Mouse (Mus musculus) heart, adult 2 months (tissue): ENCODE data around the gene Ets1. TPM values are rescaled to one million over a fixed set of nuclear protein-coding genes. Genes with fewer than 3 reads are reported as not detected.

ENCODE experiments used
- DNase-seq, 2 experiments: peaks; one replicate each; pipeline ENCODE4 v3.0.0; 2021
- H3K27ac ChIP-seq: fragments of 200-600 bp; 2 replicates; pipeline ENCODE4 v1.8.1; 2022
- H3K27me3 ChIP-seq: fragments of 200-500 bp; 2 replicates; pipeline ENCODE4 v1.6.1; 2012; ENCODE audit warnings: mild to moderate bottlenecking, low read length, inconsistent platforms, mixed read lengths; ENCODE audit not compliant: control insufficient read depth, insufficient read depth
- H3K36me3 ChIP-seq: fragments of 200-500 bp; 2 replicates; pipeline ENCODE4 v1.6.1; 2012; ENCODE audit warnings: low read length, inconsistent platforms; ENCODE audit not compliant: control insufficient read depth, insufficient read depth
- H3K4me1 ChIP-seq: fragments of 200-500 bp; 2 replicates; pipeline ENCODE4 v1.6.1; 2011; ENCODE audit warnings: low read length; ENCODE audit not compliant: control insufficient read depth, insufficient read depth
- H3K4me3 ChIP-seq: fragments of 200-600 bp; 2 replicates; pipeline ENCODE4 v1.8.1; 2022
- H3K79me2 ChIP-seq: fragments of 200-500 bp; replicated peaks from 2 replicates; pipeline ENCODE4 v1.6.1; 2012; ENCODE audit warnings: mild to moderate bottlenecking, inconsistent platforms, low read length, moderate library complexity, mixed read lengths; ENCODE audit not compliant: control insufficient read depth, insufficient read depth
- H3K9ac ChIP-seq: fragments of 200-500 bp; 2 replicates; pipeline ENCODE4 v1.6.1; 2012; ENCODE audit warnings: low read depth, mild to moderate bottlenecking, control low read depth, inconsistent platforms, low read length, mixed read lengths
- CTCF ChIP-seq: fragments of 200-600 bp; IDR thresholded peaks from 2 replicates; pipeline ENCODE4 v1.8.1; 2022; ENCODE audit warnings: antibody characterized with exemption, mild to moderate bottlenecking, moderate library complexity
- EP300 ChIP-seq: fragments of 200-500 bp; IDR thresholded peaks from 2 replicates; pipeline ENCODE4 v1.6.1; 2011; ENCODE audit warnings: low read depth, low read length, control low read depth; ENCODE audit not compliant: insufficient read depth
- POLR2A ChIP-seq: fragments of 200-500 bp; IDR thresholded peaks from 2 replicates; pipeline ENCODE4 v1.6.1; 2011; ENCODE audit warnings: mild to moderate bottlenecking, low read depth, low read length, control low read depth; ENCODE audit not compliant: insufficient read depth
- WGBS: fragments of 180-500 bp; shearing (Covaris S2); methylation state at CpG from one replicate; pipeline ENCODE4 v1.1.7; 2018; 5-methylcytosine and 5-hydroxymethylcytosine counted together
- intact Hi-C: fragments of 180-260 bp; cut with DNase I; formaldehyde crosslinking; loops from one replicate; pipeline ENCODE4 v1.15.1; 2025
- polyA plus RNA-seq: library from polyadenylated mRNA; depleted of rRNA; stranded (reverse); fragments of >200 nt; gene quantifications from 2 replicates; pipeline ENCODE4 v1.2.3, GENCODE M21; 2012
- total RNA-seq, 2 experiments: library from RNA; stranded (reverse); gene quantifications; 2 replicates each; pipeline ENCODE4 v1.2.3; 2021

The Ets1 gene
- total and polyA plus RNA-seq, 3 experiments = 22.6 to 48.7 (median 40.7) TPM

GRCm38 (mm10) chr9:32607218-32607617, 28.8 kb upstream of the Ets1 start:
- Histone ChIP-seq H3K4me1 (peaks cover 6% of the 10 kb centered on the region), H3K4me3 (no peak overlapping the region), H3K79me2 (no peaks in the 10 kb centered on the region), H3K27me3 (no peaks in the 10 kb centered on the region), H3K27ac (no peak overlapping the region), H3K9ac (no peak overlapping the region), H3K36me3 (no peaks in the 10 kb centered on the region)
- WGBS = 60% methylated on average over 7 of the region's 7 CpGs
- TF ChIP-seq CTCF (no peak), POLR2A (no peak)
- no peak for DNase-seq
- intact Hi-C loops = no loop called here

GRCm38 (mm10) chr9:32608831-32609610, 27.0 kb upstream of the Ets1 start:
- DNase-seq = no peak
- no peaks in the 10 kb centered on the region; the same call in 1 of the 2 replicates for H3K36me3 ChIP-seq
- H3K9ac ChIP-seq = no peak overlapping the region
- H3K4me3 ChIP-seq = no peak overlapping the region
- 88% methylated on average over 10 of the region's 10 CpGs for WGBS
- TF ChIP-seq EP300 = no peak
- no peak for TF ChIP-seq CTCF
- TF ChIP-seq POLR2A = no peak
- H3K27ac ChIP-seq = no peak overlapping the region
- H3K27me3 ChIP-seq = no peaks in the 10 kb centered on the region
- H3K4me1 ChIP-seq = peaks cover 14% of the 10 kb centered on the region
- H3K79me2 ChIP-seq = no peaks in the 10 kb centered on the region
- intact Hi-C loops = no loop called here

GRCm38 (mm10) chr9:32610218-32610617, 25.8 kb upstream of the Ets1 start:
- Histone ChIP-seq H3K27me3 (no peaks in the 10 kb centered on the region), H3K4me3 (no peak overlapping the region), H3K9ac (no peak overlapping the region), H3K4me1 (peaks cover 14% of the 10 kb centered on the region), H3K79me2 (no peaks in the 10 kb centered on the region), H3K36me3 (no peaks in the 10 kb centered on the region; the same call in 1 of the 2 replicates), H3K27ac (no peak overlapping the region)
- DNase-seq = no peak
- intact Hi-C loops = loop anchor here (5.0 kb wide), 1 partner anchor 82 kb away; no protein-coding TSS in a partner anchor
- WGBS = 73% methylated on average over 8 of the region's 8 CpGs
- no peak for TF ChIP-seq POLR2A
- TF ChIP-seq CTCF = no peak
- TF ChIP-seq EP300 = no peak

- intact Hi-C loops = loop anchor here (5.0 kb wide), 1 partner anchor 82 kb away; no protein-coding TSS in a partner anchor
- Histone ChIP-seq H3K4me1 (peaks cover 14% of the 10 kb centered on the region), H3K79me2 (no peaks in the 10 kb centered on the region), H3K9ac (no peak overlapping the region), H3K4me3 (no peak overlapping the region), H3K27me3 (no peaks in the 10 kb centered on the region), H3K36me3 (no peaks in the 10 kb centered on the region; the same call in 1 of the 2 replicates), H3K27ac (no peak overlapping the region)
- TF ChIP-seq EP300 = no peak
- no peak for TF ChIP-seq POLR2A
- TF ChIP-seq CTCF = no peak
- no peak for DNase-seq
- 85% methylated on average over 4 of the region's 4 CpGs for WGBS
Observed at GRCm38 (mm10) chr9:32610631-32611030, 25.4 kb upstream of the Ets1 start.

GRCm38 (mm10) chr9:32611340-32611739, 24.7 kb upstream of the Ets1 start:
- 85% methylated on average over 4 of the region's 4 CpGs for WGBS
- H3K27me3 ChIP-seq = no peaks in the 10 kb centered on the region
- intact Hi-C loops = loop anchor here (5.0 kb wide), 1 partner anchor 81 kb away; no protein-coding TSS in a partner anchor

GRCm38 (mm10) chr9:32612426-32612825, 23.6 kb upstream of the Ets1 start:
- WGBS = 68% methylated on average over 5 of the region's 5 CpGs
- H3K79me2 ChIP-seq = no peaks in the 10 kb centered on the region
- H3K27me3 ChIP-seq = no peaks in the 10 kb centered on the region
- H3K9ac ChIP-seq = no peak overlapping the region
- H3K27ac ChIP-seq = peak overlapping the region; percentile 78
- H3K4me1 ChIP-seq = peaks cover 15% of the 10 kb centered on the region
- TF ChIP-seq CTCF (no peak), POLR2A (no peak), EP300 (no peak)
- H3K36me3 ChIP-seq = no peaks in the 10 kb centered on the region; the same call in 1 of the 2 replicates
- intact Hi-C loops = loop anchor here (2.0 to 5.0 kb wide), 2 partner anchors 18 to 80 kb away; no protein-coding TSS in a partner anchor
- DNase-seq = no peak
- no peak overlapping the region for H3K4me3 ChIP-seq

More at GRCm38 (mm10) chr9:32611340-32611739, 24.7 kb upstream of the Ets1 start:
- H3K27ac ChIP-seq = no peak overlapping the region
- no peaks in the 10 kb centered on the region for H3K79me2 ChIP-seq
- H3K4me1 ChIP-seq = peaks cover 14% of the 10 kb centered on the region
- no peak for TF ChIP-seq EP300
- no peak for TF ChIP-seq CTCF
- no peak for TF ChIP-seq POLR2A
- H3K4me3 ChIP-seq = no peak overlapping the region
- no peak overlapping the region for H3K9ac ChIP-seq
- H3K36me3 ChIP-seq = no peaks in the 10 kb centered on the region; the same call in 1 of the 2 replicates
- no peak for DNase-seq
